Mouse (Mus musculus): Measurements from ENCODE around the gene Tnfsf10. TPM values are rescaled to one million over a fixed set of nuclear protein-coding genes. Genes with fewer than 3 reads are reported as not detected.

Tnfsf10 gene
- polyA plus RNA-seq (2012; rRNA removed) = 0.11 and 0.15 TPM in 2 replicates

DNA sequence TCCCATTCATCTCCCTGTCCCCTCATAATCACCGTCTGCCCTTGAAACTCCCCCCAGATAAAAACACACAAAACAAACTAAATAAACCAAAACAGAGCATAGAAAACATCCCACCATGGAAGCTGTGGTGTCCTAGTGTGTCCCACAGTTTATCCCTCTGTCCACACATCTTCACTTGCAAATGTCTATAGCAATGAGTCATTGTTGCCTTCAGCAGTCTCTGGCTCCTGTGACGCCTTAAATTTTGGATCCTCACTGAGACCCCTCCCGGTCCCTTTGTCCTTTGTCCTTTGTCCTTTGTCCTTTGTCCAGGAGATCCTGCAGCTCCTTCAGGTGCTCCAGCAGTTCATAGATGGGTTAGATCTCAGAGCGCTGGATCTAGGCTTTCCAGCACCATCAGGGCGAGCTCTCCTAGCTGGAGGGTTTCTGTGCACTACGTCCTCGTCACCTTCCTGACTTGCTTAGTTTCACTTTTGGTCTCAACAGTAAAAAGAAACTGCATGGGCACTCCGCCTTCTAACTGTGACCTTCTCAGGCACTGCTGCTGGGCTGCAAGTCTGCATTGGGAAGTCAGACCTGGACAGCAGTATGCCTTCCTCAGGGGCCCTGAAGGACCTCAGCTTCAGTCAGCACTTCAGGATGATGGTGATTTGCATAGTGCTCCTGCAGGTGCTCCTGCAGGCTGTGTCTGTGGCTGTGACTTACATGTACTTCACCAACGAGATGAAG, at the start of gene Tnfsf10:
TSS of gene Tnfsf10 (plus strand) at position 470 of the 729 bp plus-strand sequence.

GRCm38 (mm10) chr3:27371276-27371621, 54.4 kb downstream of the Tnfsf10 start, which contains the start of gene Ghsr:
Gene Ghsr, plus strand, starts transcription at chr3:27371351.

Other genes starting within 250 kb of the Tnfsf10 start
- gene Ect2, start 163.2 kb upstream of the Tnfsf10 start, polyA plus RNA-seq (2012; rRNA removed) = 17.2 and 19.2 TPM in 2 replicates
- gene Nceh1, start 134.1 kb upstream of the Tnfsf10 start, polyA plus RNA-seq (2012; rRNA removed) = 1.1 and 1.3 TPM in 2 replicates
- gene Ghsr, start 54.3 kb downstream of the Tnfsf10 start, polyA plus RNA-seq (2012; rRNA removed) = not detected in 2 replicates